Mouse (Mus musculus) bone marrow, adult 2 months (tissue): Measurements from ENCODE around the gene Ppa2. TPM values are rescaled to one million over a fixed set of nuclear protein-coding genes. Genes with fewer than 3 reads are reported as not detected.

ENCODE experiments used
- H3K27ac ChIP-seq: fragments of 200-500 bp; 2 replicates; pipeline ENCODE4 v1.5.1; 2012; ENCODE audit warnings: low read depth, mild to moderate bottlenecking, control low read depth, inconsistent platforms, low read length; ENCODE audit not compliant: control insufficient read depth, poor library complexity, insufficient read depth
- H3K4me1 ChIP-seq: fragments of 200-500 bp; 2 replicates; pipeline ENCODE4 v1.6.1; 2011; ENCODE audit warnings: low read length; ENCODE audit not compliant: control insufficient read depth, insufficient read depth
- H3K4me3 ChIP-seq: fragments of 200-500 bp; replicated peaks from 2 replicates; pipeline ENCODE3; 2011; ENCODE audit warnings: mild to moderate bottlenecking, low read depth, low read length, control low read depth; ENCODE audit not compliant: control insufficient read depth
- CTCF ChIP-seq: fragments of 200-500 bp; IDR thresholded peaks from 2 replicates; pipeline ENCODE4 v1.5.1; 2011; ENCODE audit warnings: low read length, control low read depth; ENCODE audit not compliant: control insufficient read depth, insufficient read depth
- POLR2A ChIP-seq: fragments of 200-500 bp; IDR thresholded peaks from 2 replicates; pipeline ENCODE4 v1.6.1; 2011; ENCODE audit warnings: low read depth, mild to moderate bottlenecking, control low read depth, low read length, borderline replicate concordance; ENCODE audit not compliant: control insufficient read depth
- polyA plus RNA-seq: library from polyadenylated mRNA; stranded (reverse); fragments of >200 nt; gene quantifications from 2 replicates; pipeline ENCODE4 v1.2.4, GENCODE M21; 2011; ENCODE audit warnings: low replicate concordance; ENCODE audit not compliant: missing spikeins, insufficient read depth, insufficient read length

Ppa2 gene
- polyA plus RNA-seq, 1 experiment: 27.3 TPM

- TF ChIP-seq CTCF (no peak), POLR2A (no peak)
- no peak overlapping the region for H3K27ac ChIP-seq
- H3K4me1 ChIP-seq: no peaks in the 10 kb centered on the region
- H3K4me3 ChIP-seq: no peak overlapping the region
Observed at GRCm38 (mm10) chr3:133423073-133423472, 113.2 kb downstream of the Ppa2 start.

Other genes starting within 250 kb of the Ppa2 start
- 2.6 and 9.9 TPM in 2 replicates for gene Ints12, start 218.3 kb upstream of the Ppa2 start, polyA plus RNA-seq
- gene Gstcd, start 218.1 kb upstream of the Ppa2 start, polyA plus RNA-seq: 2.0 and 4.1 TPM in 2 replicates
- not detected in 2 replicates for gene Arhgef38, start 75.2 kb upstream of the Ppa2 start, polyA plus RNA-seq
- gene Tet2, start 235.0 kb downstream of the Ppa2 start, polyA plus RNA-seq: 7.5 and 14.8 TPM in 2 replicates